Mouse (Mus musculus) right cerebral cortex, postnatal 4 days (tissue): ENCODE measurements at regions not wholly inside any gene's neighbourhood (a gene's known extent, or its start where the extent isn't known, plus 50 kb on each side); places are given as distances from the start of the nearest gene placed in this dataset.

Source experiments
- DNase-seq: peaks from one replicate; pipeline ENCODE4 v3.0.0-alpha.2; 2022

- no peak for DNase-seq
Observed at GRCm38 (mm10) chr1:189458421-189458820, 56.3 kb upstream of the Kcnk2 start.
